Mouse (Mus musculus) left cerebral cortex, adult 18-20 months (tissue): ENCODE data around the gene Elf2. TPM values are rescaled to one million over a fixed set of nuclear protein-coding genes. Genes with fewer than 3 reads are reported as not detected.

Experiments used
- DNase-seq, 2 experiments: peaks; one replicate each; pipeline ENCODE4 v3.0.0; 2021 to 2022; ENCODE audit warnings: low spot score in 2 of 2, mixed read lengths in 1 of 2
- total RNA-seq, 2 experiments: library from RNA; stranded (reverse); gene quantifications; 2 replicates each; pipeline ENCODE4 v1.2.3; 2021

Gene Elf2
- total RNA-seq, 2 experiments from 2014 or later, result 58.3 to 60.2 TPM

- DNase-seq, result no peak
Measured at GRCm38 (mm10) chr3:51284375-51284774, 56.1 kb downstream of the Elf2 start.

GRCm38 (mm10) chr3:51281727-51282126 is 58.7 kb downstream of the Elf2 start:
- DNase-seq, result no peak

- no peak for DNase-seq
Measured at GRCm38 (mm10) chr3:51278433-51278832, 62.0 kb downstream of the Elf2 start.

- DNase-seq, result peak; percentile 73 to 89
Measured at GRCm38 (mm10) chr3:51277201-51278150, 63.0 kb downstream of the Elf2 start.

GRCm38 (mm10) chr3:51276421-51277111 is 63.9 kb downstream of the Elf2 start:
- DNase-seq, result peak in 1 of 2 experiments; percentile 51

GRCm38 (mm10) chr3:51275956-51276398 is 64.5 kb downstream of the Elf2 start:
- DNase-seq, result peak; percentile 97

GRCm38 (mm10) chr3:51270069-51270817 is 70.2 kb downstream of the Elf2 start:
- DNase-seq, result no peak

GRCm38 (mm10) chr3:51268434-51268833 is 72.0 kb downstream of the Elf2 start:
- DNase-seq, result no peak

- DNase-seq, result no peak
Measured at GRCm38 (mm10) chr3:51262942-51263341, 77.5 kb downstream of the Elf2 start.

- DNase-seq, result no peak
Measured at GRCm38 (mm10) chr3:51258070-51258469, 82.4 kb downstream of the Elf2 start.

- no peak for DNase-seq
Measured at GRCm38 (mm10) chr3:51256450-51256849, 84.0 kb downstream of the Elf2 start.

- no peak for DNase-seq
Measured at GRCm38 (mm10) chr3:51254784-51255183, 85.7 kb downstream of the Elf2 start.

- DNase-seq, result no peak
Measured at GRCm38 (mm10) chr3:51252689-51253402, 87.6 kb downstream of the Elf2 start.

GRCm38 (mm10) chr3:51252223-51252622 is 88.2 kb downstream of the Elf2 start:
- no peak for DNase-seq

- DNase-seq, result no peak
Measured at GRCm38 (mm10) chr3:51251057-51251456, 89.4 kb downstream of the Elf2 start.

GRCm38 (mm10) chr3:51249866-51250265 is 90.6 kb downstream of the Elf2 start:
- DNase-seq, result no peak

- no peak for DNase-seq
Measured at GRCm38 (mm10) chr3:51249460-51249859, 91.0 kb downstream of the Elf2 start.

GRCm38 (mm10) chr3:51248600-51248999 is 91.9 kb downstream of the Elf2 start:
- DNase-seq, result no peak

GRCm38 (mm10) chr3:51247704-51248103 is 92.8 kb downstream of the Elf2 start:
- no peak for DNase-seq

- no peak for DNase-seq
Measured at GRCm38 (mm10) chr3:51239541-51239940, 100.9 kb downstream of the Elf2 start.

GRCm38 (mm10) chr3:51238515-51238914 is 101.9 kb downstream of the Elf2 start:
- DNase-seq, result no peak
